Mouse (Mus musculus): Measurements from ENCODE around the gene Nckap1.

Nckap1 gene

GRCm38 (mm10) chr2:80581043-80581711, at the start of gene Nckap1:
Gene Nckap1 (minus strand): TSS chr2:80581380.
- peak; percentile 90 for DNase-seq

DNA sequence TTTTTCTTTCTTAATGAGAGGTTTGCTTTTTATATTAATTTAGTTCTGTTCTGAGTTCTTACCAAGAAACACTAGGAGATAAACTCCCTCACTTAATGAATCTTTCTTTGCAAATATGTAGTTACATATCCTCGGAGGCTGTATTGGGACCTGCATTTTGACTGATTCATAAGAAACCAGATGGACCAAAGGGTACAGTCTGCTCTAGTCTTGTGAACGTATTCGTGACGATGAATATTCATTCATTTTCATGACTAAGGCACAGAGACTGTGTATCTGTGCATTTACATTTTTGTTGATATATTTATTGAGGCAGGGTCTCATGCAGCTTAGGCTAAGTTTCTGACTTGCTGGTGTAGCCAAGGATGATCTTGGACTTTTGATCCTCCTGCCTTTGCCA, 43.3 kb upstream of the Nckap1 start:
- DNase-seq, result no peak

DNA sequence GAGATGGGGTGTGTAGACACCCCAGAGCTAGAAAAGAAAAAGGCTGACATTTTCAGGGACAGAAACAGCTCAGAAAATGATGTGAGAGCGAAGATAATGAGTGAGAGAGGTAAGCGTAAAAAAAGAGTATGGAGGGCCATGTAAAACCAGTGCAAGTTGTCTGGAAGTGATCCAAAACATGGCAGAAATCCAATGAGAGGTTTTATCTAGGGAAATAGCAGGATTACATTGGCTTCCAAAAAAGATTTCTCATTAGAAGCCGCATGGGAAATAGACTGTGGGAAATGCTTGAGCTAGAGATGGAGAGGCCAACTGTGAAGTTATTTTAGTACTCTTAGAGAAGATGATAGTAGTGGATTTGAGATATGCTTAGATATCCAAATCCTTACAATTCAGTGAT, 40.7 kb upstream of the Nckap1 start:
- no peak for DNase-seq

- no peak for DNase-seq
Measured at GRCm38 (mm10) chr2:80618991-80619390, 37.8 kb upstream of the Nckap1 start.

- DNase-seq, result peak; percentile 96
Measured at GRCm38 (mm10) chr2:80616854-80617737, 35.9 kb upstream of the Nckap1 start, which contains the start of the genes Dusp19 and Nup35. Gene Dusp19 (plus strand): TSS chr2:80617045. Gene Nup35 (plus strand): TSS chr2:80617236.

- peak; percentile 64 for DNase-seq
Measured at GRCm38 (mm10) chr2:80612796-80613195, 31.6 kb upstream of the Nckap1 start.

DNA sequence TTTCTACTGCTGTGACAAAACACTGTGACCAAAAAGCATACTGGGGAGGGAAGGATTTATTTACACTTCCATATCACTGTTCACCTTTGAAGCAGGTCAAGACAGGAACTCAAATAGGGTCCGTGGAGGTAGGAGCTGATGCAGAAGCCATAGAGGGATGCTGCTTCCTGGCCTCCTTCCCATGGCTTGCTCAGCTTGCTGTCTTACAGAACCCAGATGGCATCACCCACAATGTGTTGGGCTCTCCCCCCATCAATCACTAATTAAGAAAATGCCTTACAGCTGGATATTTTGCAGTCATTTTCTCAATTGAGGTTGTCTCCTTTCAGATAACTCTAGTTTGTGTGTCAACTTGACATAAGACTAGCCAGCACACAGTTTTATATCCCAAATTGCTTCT, 31.1 kb upstream of the Nckap1 start:
- DNase-seq, result no peak

DNA sequence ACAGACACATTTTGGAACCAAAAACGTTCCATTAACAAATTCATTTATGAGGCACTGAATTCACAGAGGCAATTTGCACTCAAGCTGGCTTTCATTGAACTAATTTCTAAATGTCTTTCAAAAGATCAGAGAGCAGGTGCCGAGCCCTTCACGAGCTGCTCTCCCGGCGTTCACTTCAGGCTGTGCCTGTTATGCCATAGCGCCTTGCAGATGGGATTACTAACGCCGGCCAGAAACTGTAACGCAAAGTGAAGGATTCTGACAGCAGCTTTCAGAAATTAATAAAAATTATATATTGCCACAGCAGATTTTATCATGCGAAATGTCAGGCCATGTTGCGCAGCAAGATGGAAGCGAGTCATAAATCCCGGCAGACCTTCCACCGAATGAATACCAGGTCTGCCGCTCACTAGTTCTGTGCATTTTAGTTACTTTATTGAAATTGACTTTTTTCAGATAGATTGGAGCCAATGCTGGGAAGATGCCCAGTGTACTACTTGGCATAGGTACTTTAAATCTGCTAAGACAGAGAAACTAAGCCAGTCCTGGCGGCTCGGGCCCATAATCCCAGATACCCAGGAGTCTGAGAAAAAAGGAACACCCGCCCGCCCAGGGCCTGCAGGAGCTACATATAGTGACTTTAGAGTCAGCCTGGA, 22.7 kb upstream of the Nckap1 start:
- no peak for DNase-seq

GRCm38 (mm10) chr2:80602756-80603155, 21.6 kb upstream of the Nckap1 start:
- no peak for DNase-seq

GRCm38 (mm10) chr2:80600611-80601010, 19.4 kb upstream of the Nckap1 start:
- DNase-seq, result no peak

GRCm38 (mm10) chr2:80599850-80600249, 18.7 kb upstream of the Nckap1 start:
- no peak for DNase-seq

- DNase-seq, result peak; percentile 40
Measured at GRCm38 (mm10) chr2:80596960-80597359, 15.8 kb upstream of the Nckap1 start.

- DNase-seq, result peak; percentile 51
Measured at GRCm38 (mm10) chr2:80594215-80594918, 13.2 kb upstream of the Nckap1 start.

DNA sequence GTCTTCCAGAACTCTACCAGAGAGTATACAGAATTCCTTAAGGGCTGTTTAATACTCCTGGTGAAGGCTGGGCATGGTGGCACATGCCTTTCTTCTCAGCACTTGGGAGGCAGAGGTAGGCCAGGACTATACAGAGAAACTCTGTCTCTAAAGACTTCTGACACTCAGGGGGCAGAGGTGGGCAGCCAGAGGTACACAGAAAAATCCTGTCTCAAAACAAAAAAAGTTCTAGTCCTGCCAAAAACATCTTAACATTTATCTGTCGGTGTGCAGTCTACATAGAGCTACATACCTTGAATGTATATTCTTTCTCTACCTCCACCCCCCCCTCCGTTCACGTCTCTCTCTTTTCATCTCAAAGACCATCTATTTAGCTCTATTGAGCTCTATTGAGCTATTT, 1.2 kb upstream of the Nckap1 start:
- DNase-seq, result no peak

DNA sequence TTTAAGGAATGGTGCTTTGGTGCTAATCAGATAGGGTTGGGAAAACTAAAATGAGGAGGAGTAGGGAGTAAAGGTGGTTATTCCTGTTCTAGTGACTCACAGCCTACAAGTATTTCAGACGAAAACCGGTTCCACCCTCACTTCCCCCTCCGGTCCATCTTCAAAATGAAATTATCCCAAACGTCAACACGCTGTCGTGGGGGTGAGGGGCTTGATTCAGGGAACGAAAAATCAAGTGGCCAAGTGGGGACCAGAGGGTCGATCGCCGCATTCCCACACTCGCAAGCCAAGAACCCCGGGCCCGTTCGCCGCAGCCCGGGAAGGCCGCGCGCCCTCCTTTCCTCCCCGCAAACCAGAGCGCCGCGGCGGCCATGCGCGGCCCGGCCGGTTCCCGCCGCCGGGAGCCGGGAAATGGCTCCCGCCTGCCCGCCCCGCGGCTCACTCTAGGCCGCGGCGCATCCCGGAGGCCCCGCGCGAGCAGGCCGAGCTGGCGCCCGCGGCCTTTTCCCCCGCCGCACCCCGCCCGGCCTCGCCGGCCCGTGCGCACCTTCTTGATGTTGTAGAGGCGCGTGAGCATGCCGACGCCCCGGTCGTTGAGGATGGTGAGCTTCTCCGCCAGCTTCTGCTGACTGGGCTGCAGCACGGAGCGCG, 744 bp downstream of the Nckap1 start:
- DNase-seq, result peak; percentile 44

DNA sequence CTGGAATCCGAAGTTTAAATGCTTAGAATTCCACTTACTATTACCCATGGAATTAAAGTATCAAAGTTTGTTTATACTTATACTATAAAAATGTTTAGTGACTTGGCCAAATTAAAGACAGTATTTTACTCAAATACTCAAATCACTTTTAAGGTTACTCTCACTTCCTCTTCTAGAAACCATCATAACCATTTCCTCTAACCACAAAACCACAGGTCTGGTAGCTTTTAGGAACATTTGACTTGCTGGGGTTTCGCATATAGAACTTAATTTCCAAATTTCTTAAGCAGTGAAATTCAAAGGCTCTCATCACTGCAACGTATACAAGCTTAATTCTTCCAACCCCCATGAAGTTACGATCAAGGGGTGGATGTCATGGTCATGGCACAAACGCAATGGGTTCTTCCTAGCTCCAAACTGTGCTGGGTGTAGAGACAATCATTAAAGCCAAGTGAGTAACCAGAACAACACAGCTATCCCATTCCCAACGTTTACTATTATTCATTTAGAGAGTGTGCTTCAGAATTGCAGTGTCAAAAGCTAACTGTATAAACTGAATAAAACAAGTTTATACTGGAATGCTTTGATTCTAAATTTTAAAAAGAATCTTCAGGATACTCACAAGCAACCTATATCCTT, 1.8 kb downstream of the Nckap1 start:
- no peak for DNase-seq

DNA sequence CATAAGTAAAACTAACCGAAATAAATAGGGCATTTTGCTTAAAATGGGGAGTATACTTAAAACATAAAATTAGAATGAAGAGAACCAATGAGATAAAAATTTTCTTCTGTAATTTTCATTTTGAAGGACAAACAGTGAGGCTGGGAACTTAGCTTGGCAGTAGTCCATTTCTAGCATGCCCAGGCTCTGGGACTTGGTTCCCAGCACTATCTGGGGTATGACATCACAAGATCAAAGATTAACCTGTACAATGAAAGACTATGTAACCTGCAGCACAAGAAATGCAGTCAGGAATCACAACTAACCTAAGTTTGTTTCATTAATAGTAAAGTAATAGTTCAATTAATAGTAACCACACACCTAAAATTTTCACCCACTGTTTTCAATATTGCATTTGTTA, 3.9 kb downstream of the Nckap1 start:
- DNase-seq, result no peak

DNA sequence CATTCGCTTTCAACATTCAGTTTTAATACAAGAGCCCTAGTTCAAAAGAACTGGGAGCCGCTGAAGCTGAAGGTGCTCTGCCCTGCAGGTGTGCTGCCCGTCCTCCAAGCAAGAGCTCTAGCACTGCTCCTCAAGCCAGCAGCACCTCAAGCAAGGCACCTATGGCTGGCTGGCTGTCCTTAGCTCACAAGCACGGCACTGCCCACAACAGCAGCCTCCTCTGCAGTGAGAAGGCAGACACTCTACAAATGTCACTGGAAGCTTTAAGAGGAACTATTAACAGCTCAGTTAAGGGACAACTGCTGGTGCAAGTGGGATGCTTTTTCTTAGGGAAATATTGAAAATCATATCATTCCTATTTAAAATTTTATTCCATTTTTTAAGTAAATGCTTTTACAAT, 10.5 kb downstream of the Nckap1 start:
- DNase-seq, result no peak

DNA sequence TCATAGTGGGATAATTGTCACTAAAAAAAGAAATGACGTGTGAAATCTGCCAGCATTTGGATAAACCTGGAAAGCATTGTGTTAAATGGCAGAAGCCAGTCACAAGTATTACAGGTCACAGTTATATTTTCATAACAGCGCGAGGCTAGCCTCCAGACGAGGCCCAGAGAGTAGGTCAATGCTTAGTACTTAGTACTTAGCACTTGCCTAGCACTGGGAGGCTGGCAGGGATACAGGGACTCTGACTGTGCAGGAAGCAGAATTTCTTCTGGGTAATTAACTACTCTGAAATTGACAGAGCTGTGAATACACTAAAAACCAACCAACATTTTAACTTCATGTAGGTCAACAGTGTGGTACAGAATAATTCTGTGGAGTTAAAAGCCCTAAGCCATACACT, 13.8 kb downstream of the Nckap1 start:
- DNase-seq, result no peak

DNA sequence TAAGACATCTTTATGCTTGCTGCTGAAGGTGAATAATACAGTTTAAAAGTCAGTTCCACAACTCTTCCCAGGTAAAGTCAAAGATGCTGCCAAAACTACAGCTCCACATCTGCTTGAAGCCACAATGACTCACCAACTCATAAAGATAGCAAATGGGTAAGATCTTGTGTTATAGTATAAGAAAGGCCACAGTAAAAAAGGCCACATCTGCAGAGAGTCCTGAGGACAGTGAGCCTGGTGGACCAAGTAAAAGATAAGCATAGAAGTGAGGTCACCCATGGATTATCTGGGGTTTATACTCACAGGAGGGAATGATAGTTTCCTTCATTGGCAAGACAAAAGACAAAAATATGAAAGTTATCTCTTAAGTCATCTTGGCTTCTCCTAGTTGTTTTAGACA, 18.9 kb downstream of the Nckap1 start:
- no peak for DNase-seq

GRCm38 (mm10) chr2:80561478-80561877, 19.7 kb downstream of the Nckap1 start:
- DNase-seq, result no peak

GRCm38 (mm10) chr2:80560773-80561172, 20.4 kb downstream of the Nckap1 start:
- no peak for DNase-seq
